Mouse (Mus musculus) heart, postnatal 0 days (tissue): ENCODE results near the gene Gm6899. TPM values are rescaled to one million over a fixed set of nuclear protein-coding genes. Genes with fewer than 3 reads are reported as not detected.

Experiments used
- ATAC-seq: fragments of 200-750 bp; cut with Nextera tagmentation; 2 replicates; pipeline ENCODE4 v1.8.0; 2017; ENCODE audit warnings: low read depth, moderate number of reproducible peaks, moderate library complexity; ENCODE audit not compliant: insufficient read depth
- DNase-seq: peaks from one replicate; pipeline ENCODE4 v3.0.0-alpha.2; 2016; ENCODE audit warnings: low spot score
- H3K27ac ChIP-seq: fragments of 300-500 bp; sonication (generic); 2 replicates; pipeline ENCODE4 v1.5.1; 2014; ENCODE audit warnings: low read depth, mild to moderate bottlenecking
- H3K27me3 ChIP-seq: fragments of 300-500 bp; sonication (generic); 2 replicates; pipeline ENCODE4 v1.6.1; 2014; ENCODE audit warnings: low read length, mixed read lengths; ENCODE audit not compliant: control insufficient read depth, insufficient read depth
- H3K36me3 ChIP-seq: fragments of 300-500 bp; sonication (generic); replicated peaks from 2 replicates; pipeline ENCODE4 v1.6.1; 2014; ENCODE audit warnings: low read length, mixed read lengths; ENCODE audit not compliant: control insufficient read depth, insufficient read depth
- H3K4me1 ChIP-seq: fragments of 300-500 bp; sonication (generic); 2 replicates; pipeline ENCODE4 v1.6.1; 2014; ENCODE audit warnings: antibody characterized with exemption; ENCODE audit not compliant: control insufficient read depth, insufficient read depth
- H3K4me2 ChIP-seq: fragments of 300-500 bp; sonication (generic); 2 replicates; pipeline ENCODE4 v1.6.1; 2014; ENCODE audit warnings: low read depth, mild to moderate bottlenecking, low read length, moderate library complexity
- H3K4me3 ChIP-seq: fragments of 300-500 bp; sonication (generic); 2 replicates; pipeline ENCODE4 v1.5.1; 2014; ENCODE audit warnings: low read depth, low read length
- H3K9ac ChIP-seq: fragments of 300-500 bp; sonication (generic); replicated peaks from 2 replicates; pipeline ENCODE4 v1.6.1; 2014; ENCODE audit warnings: low read depth, low read length, mixed read lengths
- H3K9me3 ChIP-seq: fragments of 300-500 bp; sonication (generic); replicated peaks from 2 replicates; pipeline ENCODE4 v1.6.1; 2016; ENCODE audit warnings: low read length; ENCODE audit not compliant: control insufficient read depth
- CTCF ChIP-seq: IDR thresholded peaks from 2 replicates; pipeline ENCODE4 v1.5.1; 2016; ENCODE audit warnings: antibody characterized with exemption, control low read depth, low read depth
- EP300 ChIP-seq: IDR thresholded peaks from 2 replicates; pipeline ENCODE4 v1.6.1; 2016; ENCODE audit warnings: antibody characterized with exemption, low read depth
- WGBS: fragments of 180-500 bp; shearing (Covaris S2); extraction: QIAGEN DNeasy Blood & Tissue Kit; methylation state at CpG from one replicate; pipeline ENCODE4 v1.1.7; 2014; 5-methylcytosine and 5-hydroxymethylcytosine counted together
- polyA plus RNA-seq: library from polyadenylated mRNA; unstranded; fragments of >200 nt; fragmentation: Nextera tagmentation; extraction: Ambion mirVana; gene quantifications from 2 replicates; pipeline ENCODE4 v1.2.1, GENCODE M21; 2015
- total RNA-seq: library from RNA; depleted of rRNA; stranded (reverse); fragments of >200 nt; gene quantifications from 2 replicates; pipeline ENCODE4 v1.2.3, GENCODE M21; 2014; ENCODE audit warnings: low replicate concordance; rRNA removed

Gene Gm6899
- total and polyA plus RNA-seq, 2 experiments from 2014 or later, result not detected

- no peak for TF ChIP-seq CTCF
- no peak for TF ChIP-seq EP300
- ATAC-seq, result no peak
These were observed 29.7 kb downstream of the Gm6899 start for GRCm38 (mm10) chr11:26622727-26623126.

GRCm38 (mm10) chr11:26636239-26636638 is 43.2 kb downstream of the Gm6899 start:
- TF ChIP-seq EP300 (no peak), CTCF (no peak)
- no peaks in the 10 kb centered on the region for H3K4me1 ChIP-seq

More at GRCm38 (mm10) chr11:26622727-26623126, 29.7 kb downstream of the Gm6899 start:
- 77% methylated on average over 5 of the region's 5 CpGs for WGBS
- Histone ChIP-seq H3K9ac (no peak overlapping the region), H3K27ac (no peak overlapping the region), H3K4me1 (no peaks in the 10 kb centered on the region), H3K9me3 (no peaks in the 10 kb centered on the region), H3K36me3 (no peaks in the 10 kb centered on the region), H3K27me3 (no peaks in the 10 kb centered on the region), H3K4me3 (no peak overlapping the region), H3K4me2 (no peak overlapping the region)
- no peak for DNase-seq

GRCm38 (mm10) chr11:26640314-26640785 is 47.3 kb downstream of the Gm6899 start:
- H3K36me3 ChIP-seq, result no peaks in the 10 kb centered on the region
- no peak overlapping the region for H3K4me2 ChIP-seq
- H3K9me3 ChIP-seq, result no peaks in the 10 kb centered on the region; the same call in 1 of the 2 replicates
- H3K4me3 ChIP-seq, result no peak overlapping the region
- 58% methylated on average over 8 of the region's 8 CpGs for WGBS
- DNase-seq (no peak), ATAC-seq (no peak)
- TF ChIP-seq EP300 (no peak), CTCF (no peak)
- no peaks in the 10 kb centered on the region for H3K27me3 ChIP-seq
- H3K9ac ChIP-seq, result no peak overlapping the region
- H3K27ac ChIP-seq, result no peak overlapping the region
- no peaks in the 10 kb centered on the region for H3K4me1 ChIP-seq

More at GRCm38 (mm10) chr11:26636239-26636638, 43.2 kb downstream of the Gm6899 start:
- WGBS, result 56% methylated on average over 1 of the region's 1 CpGs
- Histone ChIP-seq H3K9ac (no peak overlapping the region), H3K9me3 (no peaks in the 10 kb centered on the region), H3K4me2 (no peak overlapping the region), H3K27ac (no peak overlapping the region), H3K4me3 (no peak overlapping the region), H3K27me3 (no peaks in the 10 kb centered on the region), H3K36me3 (no peaks in the 10 kb centered on the region)
- DNase-seq (no peak), ATAC-seq (no peak)

GRCm38 (mm10) chr11:26642141-26642540 is 49.1 kb downstream of the Gm6899 start:
- WGBS, result 85% methylated on average over 1 of the region's 1 CpGs
- no peak for TF ChIP-seq CTCF
- TF ChIP-seq EP300, result no peak
- ATAC-seq (no peak), DNase-seq (no peak)
- Histone ChIP-seq H3K4me3 (no peak overlapping the region), H3K27ac (no peak overlapping the region), H3K27me3 (no peaks in the 10 kb centered on the region), H3K9me3 (no peaks in the 10 kb centered on the region; the same call in 1 of the 2 replicates), H3K36me3 (no peaks in the 10 kb centered on the region), H3K4me2 (no peak overlapping the region), H3K9ac (no peak overlapping the region), H3K4me1 (no peaks in the 10 kb centered on the region)

Other genes starting within 250 kb of the Gm6899 start
- gene Fancl, start 207.1 kb upstream of the Gm6899 start, total RNA-seq, result 9.2 and 17.8 TPM in 2 replicates
- 20.4 and 21.5 TPM in 2 replicates for gene Fancl, start 207.1 kb upstream of the Gm6899 start, polyA plus RNA-seq
- 4.3 and 6.5 TPM in 2 replicates for gene Vrk2, start 758 bp downstream of the Gm6899 start, total RNA-seq
- 10.0 and 11.1 TPM in 2 replicates for gene Vrk2, start 758 bp downstream of the Gm6899 start, polyA plus RNA-seq